Mouse (Mus musculus) WW6 (cell line): Measurements from ENCODE around the gene Thrap3.
A peak's percentile ranks its signal among the peaks of the same experiment; 100 is the strongest.
"Not testable (repeated sequence)": the region's sequence is repeated elsewhere in the genome, so short reads cannot be mapped to it uniquely, and the experiment has no call there.

ENCODE experiments used
- DNase-seq: peaks from one replicate; pipeline ENCODE4 v3.0.0-alpha.2; 2013; ENCODE audit warnings: low read depth, low spot score

The Thrap3 gene

GRCm38 (mm10) chr4:126219540-126219939 lies 17.0 kb upstream of the Thrap3 start:
- DNase-seq = not testable (repeated sequence)

- DNase-seq = no peak
These were observed 15.2 kb upstream of the Thrap3 start for GRCm38 (mm10) chr4:126217771-126218170.

- no peak for DNase-seq
These were observed 4.5 kb upstream of the Thrap3 start for GRCm38 (mm10) chr4:126207081-126207480.

- DNase-seq = no peak
These were observed 2.8 kb upstream of the Thrap3 start for GRCm38 (mm10) chr4:126205386-126205785.

GRCm38 (mm10) chr4:126204661-126205230 lies 2.2 kb upstream of the Thrap3 start:
- no peak for DNase-seq

GRCm38 (mm10) chr4:126204016-126204415 lies 1.5 kb upstream of the Thrap3 start:
- peak; percentile 53 for DNase-seq

- no peak for DNase-seq
These were observed 856 bp upstream of the Thrap3 start for GRCm38 (mm10) chr4:126203336-126203895.

GRCm38 (mm10) chr4:126201514-126202302 lies 852 bp downstream of the Thrap3 start:
- DNase-seq = peak; percentile 38

GRCm38 (mm10) chr4:126200656-126201055 lies 1.9 kb downstream of the Thrap3 start:
- DNase-seq = no peak

- no peak for DNase-seq
These were observed 2.5 kb downstream of the Thrap3 start for GRCm38 (mm10) chr4:126200036-126200435.

GRCm38 (mm10) chr4:126199556-126199955 lies 3.0 kb downstream of the Thrap3 start:
- no peak for DNase-seq

- no peak for DNase-seq
These were observed 5.1 kb downstream of the Thrap3 start for GRCm38 (mm10) chr4:126197485-126197884.

- no peak for DNase-seq
These were observed 7.6 kb downstream of the Thrap3 start for GRCm38 (mm10) chr4:126194916-126195315.

- no peak for DNase-seq
These were observed 8.3 kb downstream of the Thrap3 start for GRCm38 (mm10) chr4:126194216-126194615.

GRCm38 (mm10) chr4:126190636-126191035 lies 11.9 kb downstream of the Thrap3 start:
- no peak for DNase-seq

GRCm38 (mm10) chr4:126187096-126187495 lies 15.5 kb downstream of the Thrap3 start:
- DNase-seq = no peak

GRCm38 (mm10) chr4:126183034-126183433 lies 19.5 kb downstream of the Thrap3 start:
- no peak for DNase-seq

GRCm38 (mm10) chr4:126181170-126181957 lies 21.2 kb downstream of the Thrap3 start:
- DNase-seq = no peak

- not testable (repeated sequence) for DNase-seq
These were observed 26.6 kb downstream of the Thrap3 start for GRCm38 (mm10) chr4:126175980-126176379.

- DNase-seq = no peak
These were observed 28.8 kb downstream of the Thrap3 start for GRCm38 (mm10) chr4:126173800-126174199.

GRCm38 (mm10) chr4:126170737-126171136 lies 31.8 kb downstream of the Thrap3 start:
- not testable (repeated sequence) for DNase-seq

- DNase-seq = no peak
These were observed 33.7 kb downstream of the Thrap3 start for GRCm38 (mm10) chr4:126168851-126169250.
